Mouse (Mus musculus): ENCODE data around the gene Abhd17b. TPM values are rescaled to one million over a fixed set of nuclear protein-coding genes. Genes with fewer than 3 reads are reported as not detected.

Gene Abhd17b
- polyA plus RNA-seq, 1 experiment from 2014 or later = 50.8 TPM

- no peak overlapping the region for H3K4me2 ChIP-seq (replicated peaks)
- H3K27ac ChIP-seq = no peak overlapping the region
- no peak for ATAC-seq (ENCODE audit: low FRiP score)
- no peaks in the 10 kb centered on the region for H3K4me1 ChIP-seq (replicated peaks; ENCODE audit: control insufficient read depth, insufficient read depth, low read length)
- DNase-seq (ENCODE audit: low spot score) = no peak
- peaks cover 55% of the 10 kb centered on the region for H3K36me3 ChIP-seq (replicated peaks; ENCODE audit: control insufficient read depth, insufficient read depth)
- H3K27me3 ChIP-seq (ENCODE audit: control insufficient read depth, insufficient read depth, low read length) = no peaks in the 10 kb centered on the region
- no peak overlapping the region for H3K4me3 ChIP-seq (replicated peaks; ENCODE audit: low read length)
- no peak overlapping the region for H3K9ac ChIP-seq
- 94% methylated on average over 3 of the region's 3 CpGs for WGBS
- H3K9me3 ChIP-seq (ENCODE audit: control insufficient read depth, low read length) = no peaks in the 10 kb centered on the region
Observed at GRCm38 (mm10) chr19:21680091-21680490, 27.1 kb downstream of the Abhd17b start.

DNA sequence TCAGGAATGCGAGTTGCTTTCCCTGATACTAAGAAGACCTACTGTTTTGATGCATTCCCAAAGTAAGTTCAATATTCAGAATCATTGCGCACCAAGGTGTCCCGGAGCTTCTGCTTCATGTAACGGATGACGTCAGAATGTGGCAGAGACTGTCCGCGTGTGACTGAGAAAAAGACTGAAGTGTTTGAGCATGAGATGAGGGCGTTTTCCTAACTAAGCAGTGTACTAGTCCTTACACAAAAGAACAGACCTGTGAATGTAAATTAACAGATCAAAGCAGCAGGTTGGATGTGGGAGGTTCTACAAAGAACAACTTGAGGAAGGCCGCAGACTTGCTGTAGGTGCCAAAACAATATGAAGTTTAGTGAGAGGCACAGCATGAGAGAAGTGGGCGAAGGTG is 28.0 kb downstream of the Abhd17b start:
- WGBS = 98% methylated on average over 10 of the region's 10 CpGs
- ATAC-seq (ENCODE audit: low FRiP score) = no peak
- Histone ChIP-seq H3K4me3 (replicated peaks; ENCODE audit: low read length) (no peak overlapping the region), H3K4me1 (replicated peaks; ENCODE audit: control insufficient read depth, insufficient read depth, low read length) (no peaks in the 10 kb centered on the region), H3K9ac (no peak overlapping the region), H3K9me3 (ENCODE audit: control insufficient read depth, low read length) (no peaks in the 10 kb centered on the region), H3K27ac (no peak overlapping the region), H3K27me3 (ENCODE audit: control insufficient read depth, insufficient read depth, low read length) (no peaks in the 10 kb centered on the region), H3K36me3 (replicated peaks; ENCODE audit: control insufficient read depth, insufficient read depth) (peaks cover 61% of the 10 kb centered on the region), H3K4me2 (replicated peaks) (no peak overlapping the region)
- no peak for DNase-seq (ENCODE audit: low spot score)

- DNase-seq (ENCODE audit: low spot score) = peak; percentile 33
- Histone ChIP-seq H3K27ac (no peak overlapping the region), H3K27me3 (ENCODE audit: control insufficient read depth, insufficient read depth, low read length) (no peaks in the 10 kb centered on the region), H3K36me3 (replicated peaks; ENCODE audit: control insufficient read depth, insufficient read depth) (no peaks in the 10 kb centered on the region), H3K4me1 (replicated peaks; ENCODE audit: control insufficient read depth, insufficient read depth, low read length) (peaks cover 6% of the 10 kb centered on the region; the same call in 1 of the 2 replicates), H3K4me3 (replicated peaks; ENCODE audit: low read length) (no peak overlapping the region), H3K9me3 (ENCODE audit: control insufficient read depth, low read length) (no peaks in the 10 kb centered on the region), H3K9ac (no peak overlapping the region), H3K4me2 (replicated peaks) (0 out of 2 replicates have a peak overlapping the region, but pooled peaks have one; percentile 2)
- ATAC-seq (ENCODE audit: low FRiP score) = peak; percentile 79
- 72% methylated on average over 3 of the region's 3 CpGs for WGBS
Observed at GRCm38 (mm10) chr19:21713260-21714031, 60.5 kb downstream of the Abhd17b start.

- Histone ChIP-seq H3K4me2 (replicated peaks) (no peak overlapping the region), H3K9me3 (ENCODE audit: control insufficient read depth, low read length) (no peaks in the 10 kb centered on the region), H3K9ac (no peak overlapping the region), H3K27ac (no peak overlapping the region), H3K4me1 (replicated peaks; ENCODE audit: control insufficient read depth, insufficient read depth, low read length) (peaks cover 6% of the 10 kb centered on the region; the same call in 1 of the 2 replicates), H3K36me3 (replicated peaks; ENCODE audit: control insufficient read depth, insufficient read depth) (no peaks in the 10 kb centered on the region), H3K27me3 (ENCODE audit: control insufficient read depth, insufficient read depth, low read length) (no peaks in the 10 kb centered on the region), H3K4me3 (replicated peaks; ENCODE audit: low read length) (no peak overlapping the region)
- DNase-seq (ENCODE audit: low spot score) = no peak
- 78% methylated on average over 10 of the region's 10 CpGs for WGBS
- ATAC-seq (ENCODE audit: low FRiP score) = no peak
Observed at GRCm38 (mm10) chr19:21714278-21714883, 61.4 kb downstream of the Abhd17b start.

- H3K4me1 ChIP-seq (replicated peaks; ENCODE audit: control insufficient read depth, insufficient read depth, low read length) = peaks cover 6% of the 10 kb centered on the region; the same call in 1 of the 2 replicates
- no peaks in the 10 kb centered on the region for H3K27me3 ChIP-seq (ENCODE audit: control insufficient read depth, insufficient read depth, low read length)
- H3K36me3 ChIP-seq (replicated peaks; ENCODE audit: control insufficient read depth, insufficient read depth) = no peaks in the 10 kb centered on the region
- no peak overlapping the region for H3K9ac ChIP-seq
- H3K4me3 ChIP-seq (replicated peaks; ENCODE audit: low read length) = no peak overlapping the region
- H3K27ac ChIP-seq = no peak overlapping the region
- DNase-seq (ENCODE audit: low spot score) = no peak
- no peaks in the 10 kb centered on the region for H3K9me3 ChIP-seq (ENCODE audit: control insufficient read depth, low read length)
- H3K4me2 ChIP-seq (replicated peaks) = no peak overlapping the region
- 0 out of 2 replicates have a peak, but pooled peaks have one; percentile 40 for ATAC-seq (ENCODE audit: low FRiP score)
- WGBS = 68% methylated on average over 10 of the region's 10 CpGs
Observed at GRCm38 (mm10) chr19:21715005-21715442, 62.0 kb downstream of the Abhd17b start.

- Histone ChIP-seq H3K9ac (no peak overlapping the region), H3K27me3 (ENCODE audit: control insufficient read depth, insufficient read depth, low read length) (no peaks in the 10 kb centered on the region), H3K27ac (no peak overlapping the region), H3K4me2 (replicated peaks) (no peak overlapping the region), H3K9me3 (ENCODE audit: control insufficient read depth, low read length) (no peaks in the 10 kb centered on the region), H3K4me1 (replicated peaks; ENCODE audit: control insufficient read depth, insufficient read depth, low read length) (peaks cover 6% of the 10 kb centered on the region; the same call in 1 of the 2 replicates), H3K4me3 (replicated peaks; ENCODE audit: low read length) (no peak overlapping the region), H3K36me3 (replicated peaks; ENCODE audit: control insufficient read depth, insufficient read depth) (no peaks in the 10 kb centered on the region)
- WGBS = 88% methylated on average over 9 of the region's 9 CpGs
- DNase-seq (ENCODE audit: low spot score) (no peak), ATAC-seq (ENCODE audit: low FRiP score) (no peak)
Observed at GRCm38 (mm10) chr19:21715515-21715914, 62.5 kb downstream of the Abhd17b start.

DNA sequence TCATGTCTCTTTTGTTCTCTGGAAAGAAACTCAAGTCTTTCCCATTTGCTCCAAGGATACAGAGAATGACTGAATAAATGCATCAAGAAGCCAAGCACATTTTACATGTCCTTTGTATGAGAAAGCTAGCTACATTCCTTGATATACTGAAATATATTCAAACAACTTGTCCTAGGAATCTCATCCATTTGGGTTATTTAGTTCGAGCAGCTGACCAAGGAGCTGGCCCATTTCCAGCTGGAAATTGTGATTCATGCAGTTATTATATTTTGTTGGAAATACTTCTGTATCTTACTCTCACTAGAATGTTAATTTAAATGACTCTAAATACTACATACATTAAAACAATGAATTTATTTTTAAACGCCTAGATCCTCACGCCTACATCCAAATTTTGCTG is 63.5 kb downstream of the Abhd17b start:
- Histone ChIP-seq H3K4me2 (replicated peaks) (no peak overlapping the region), H3K4me3 (replicated peaks; ENCODE audit: low read length) (no peak overlapping the region), H3K27ac (no peak overlapping the region), H3K27me3 (ENCODE audit: control insufficient read depth, insufficient read depth, low read length) (no peaks in the 10 kb centered on the region), H3K9ac (no peak overlapping the region), H3K36me3 (replicated peaks; ENCODE audit: control insufficient read depth, insufficient read depth) (no peaks in the 10 kb centered on the region), H3K9me3 (ENCODE audit: control insufficient read depth, low read length) (no peaks in the 10 kb centered on the region), H3K4me1 (replicated peaks; ENCODE audit: control insufficient read depth, insufficient read depth, low read length) (peaks cover 6% of the 10 kb centered on the region; the same call in 1 of the 2 replicates)
- DNase-seq (ENCODE audit: low spot score) (no peak), ATAC-seq (ENCODE audit: low FRiP score) (no peak)
- 90% methylated on average over 3 of the region's 3 CpGs for WGBS

GRCm38 (mm10) chr19:21719206-21719605 is 66.2 kb downstream of the Abhd17b start:
- 94% methylated on average over 3 of the region's 3 CpGs for WGBS
- Histone ChIP-seq H3K4me2 (replicated peaks) (no peak overlapping the region), H3K9ac (no peak overlapping the region), H3K4me1 (replicated peaks; ENCODE audit: control insufficient read depth, insufficient read depth, low read length) (peaks cover 6% of the 10 kb centered on the region; the same call in 1 of the 2 replicates), H3K27me3 (ENCODE audit: control insufficient read depth, insufficient read depth, low read length) (no peaks in the 10 kb centered on the region), H3K4me3 (replicated peaks; ENCODE audit: low read length) (no peak overlapping the region), H3K27ac (no peak overlapping the region), H3K36me3 (replicated peaks; ENCODE audit: control insufficient read depth, insufficient read depth) (no peaks in the 10 kb centered on the region), H3K9me3 (ENCODE audit: control insufficient read depth, low read length) (no peaks in the 10 kb centered on the region)
- ATAC-seq (ENCODE audit: low FRiP score) = no peak
- no peak for DNase-seq (ENCODE audit: low spot score)

- H3K9ac ChIP-seq = no peak overlapping the region
- no peak for ATAC-seq (ENCODE audit: low FRiP score)
- no peak overlapping the region for H3K4me3 ChIP-seq (replicated peaks; ENCODE audit: low read length)
- no peaks in the 10 kb centered on the region for H3K4me1 ChIP-seq (replicated peaks; ENCODE audit: control insufficient read depth, insufficient read depth, low read length)
- H3K27ac ChIP-seq = no peak overlapping the region
- no peaks in the 10 kb centered on the region for H3K27me3 ChIP-seq (ENCODE audit: control insufficient read depth, insufficient read depth, low read length)
- 95% methylated on average over 5 of the region's 5 CpGs for WGBS
- no peaks in the 10 kb centered on the region for H3K9me3 ChIP-seq (ENCODE audit: control insufficient read depth, low read length)
- H3K4me2 ChIP-seq (replicated peaks) = no peak overlapping the region
- no peak for DNase-seq (ENCODE audit: low spot score)
- H3K36me3 ChIP-seq (replicated peaks; ENCODE audit: control insufficient read depth, insufficient read depth) = no peaks in the 10 kb centered on the region
Observed at GRCm38 (mm10) chr19:21720950-21721349, 68.0 kb downstream of the Abhd17b start.
